Mouse (Mus musculus) megakaryocyte, embryonic 14.5 days (primary cell): ENCODE results near the gene Robo3. TPM values are rescaled to one million over a fixed set of nuclear protein-coding genes. Genes with fewer than 3 reads are reported as not detected.

Source experiments
- H3K27me3 ChIP-seq: replicated peaks from 2 replicates; pipeline ENCODE3; 2012; ENCODE audit warnings: inconsistent platforms
- H3K36me3 ChIP-seq: replicated peaks from 2 replicates; pipeline ENCODE3; 2012; ENCODE audit warnings: low read length, inconsistent platforms, mixed read lengths
- H3K4me1 ChIP-seq: 2 replicates; pipeline ENCODE4 v1.6.1; 2012; ENCODE audit warnings: inconsistent platforms
- H3K4me3 ChIP-seq: replicated peaks from 2 replicates; pipeline ENCODE3; 2012; ENCODE audit warnings: moderate library complexity, mild to moderate bottlenecking, inconsistent platforms
- H3K9me3 ChIP-seq: 2 replicates; pipeline ENCODE4 v1.6.1; 2012; ENCODE audit warnings: inconsistent platforms
- FLI1 ChIP-seq: IDR thresholded peaks from 2 replicates; pipeline ENCODE4 v1.6.1; 2012; ENCODE audit warnings: low read length, inconsistent platforms, mixed read lengths
- GATA1 ChIP-seq: IDR thresholded peaks from 3 replicates; pipeline ENCODE4 v1.6.1; 2012; ENCODE audit warnings: mixed read lengths, low read length, inconsistent platforms, borderline replicate concordance
- polyA plus RNA-seq: library from polyadenylated mRNA; stranded (reverse); fragments of >175 nt; gene quantifications from 2 replicates; pipeline ENCODE4 v1.2.3, GENCODE M21; 2012; ENCODE audit warnings: low replicate concordance; ENCODE audit not compliant: insufficient read depth

Gene Robo3
- polyA plus RNA-seq, 1 experiment: 433 TPM

GRCm38 (mm10) chr9:37375718-37376117, 57.3 kb downstream of the Robo3 start:
- Histone ChIP-seq H3K36me3 (no peaks in the 10 kb centered on the region), H3K27me3 (peaks cover 11% of the 10 kb centered on the region), H3K9me3 (no peaks in the 10 kb centered on the region), H3K4me3 (no peak overlapping the region), H3K4me1 (peaks cover 3% of the 10 kb centered on the region; the same call in 1 of the 2 replicates)
- no peak for TF ChIP-seq GATA1
- no peak for TF ChIP-seq FLI1

GRCm38 (mm10) chr9:37371232-37371801, 61.7 kb downstream of the Robo3 start:
- Histone ChIP-seq H3K4me3 (no peak overlapping the region), H3K4me1 (peaks cover 3% of the 10 kb centered on the region; the same call in 1 of the 2 replicates), H3K9me3 (no peaks in the 10 kb centered on the region), H3K36me3 (no peaks in the 10 kb centered on the region), H3K27me3 (peaks cover 11% of the 10 kb centered on the region)
- no peak for TF ChIP-seq FLI1
- no peak for TF ChIP-seq GATA1

GRCm38 (mm10) chr9:37368860-37369259, 64.2 kb downstream of the Robo3 start:
- Histone ChIP-seq H3K36me3 (no peaks in the 10 kb centered on the region), H3K4me1 (peaks cover 5% of the 10 kb centered on the region), H3K9me3 (no peaks in the 10 kb centered on the region), H3K27me3 (peaks cover 11% of the 10 kb centered on the region), H3K4me3 (no peak overlapping the region)
- no peak for TF ChIP-seq GATA1
- no peak for TF ChIP-seq FLI1

- no peaks in the 10 kb centered on the region for H3K9me3 ChIP-seq
- no peak for TF ChIP-seq GATA1
- TF ChIP-seq FLI1: no peak
- H3K27me3 ChIP-seq: peaks cover 11% of the 10 kb centered on the region
- H3K36me3 ChIP-seq: no peaks in the 10 kb centered on the region
- no peak overlapping the region for H3K4me3 ChIP-seq
- H3K4me1 ChIP-seq: peaks cover 10% of the 10 kb centered on the region
These were observed 64.8 kb downstream of the Robo3 start for GRCm38 (mm10) chr9:37368081-37368830.

GRCm38 (mm10) chr9:37367301-37368080, 65.6 kb downstream of the Robo3 start, which contains the start of gene Hepacam:
Gene Hepacam, plus strand, starts transcription at chr9:37367351.
- Histone ChIP-seq H3K36me3 (no peaks in the 10 kb centered on the region), H3K27me3 (peaks cover 11% of the 10 kb centered on the region), H3K9me3 (no peaks in the 10 kb centered on the region), H3K4me3 (no peak within 1 kb of the TSS), H3K4me1 (peaks cover 14% of the 10 kb centered on the region)
- TF ChIP-seq GATA1: no peak
- no peak for TF ChIP-seq FLI1

GRCm38 (mm10) chr9:37365706-37366105, 67.3 kb downstream of the Robo3 start:
- H3K36me3 ChIP-seq: no peaks in the 10 kb centered on the region
- no peaks in the 10 kb centered on the region for H3K9me3 ChIP-seq
- peaks cover 11% of the 10 kb centered on the region for H3K27me3 ChIP-seq
- H3K4me3 ChIP-seq: no peak overlapping the region
- H3K4me1 ChIP-seq: peaks cover 21% of the 10 kb centered on the region
- TF ChIP-seq GATA1 (no peak), FLI1 (no peak)

Other genes starting within 250 kb of the Robo3 start
- gene Tmem218, start 225.0 kb downstream of the Robo3 start, polyA plus RNA-seq: 0.45 TPM in 1 of 2 replicates, not detected in the other
- 1.2 TPM in 1 of 2 replicates, not detected in the other for gene Slc37a2, start 177.5 kb downstream of the Robo3 start, polyA plus RNA-seq
- 2.8 TPM in 1 of 2 replicates, not detected in the other for gene Ccdc15, start 84.8 kb downstream of the Robo3 start, polyA plus RNA-seq
- not detected in 2 replicates for gene Hepacam, start 65.9 kb downstream of the Robo3 start, polyA plus RNA-seq
- gene Robo4, start 31.3 kb downstream of the Robo3 start, polyA plus RNA-seq: not detected in 2 replicates
- 1.5 and 3.5 TPM in 2 replicates for gene Msantd2, start 56.1 kb upstream of the Robo3 start, polyA plus RNA-seq
- 10.7 and 14.5 TPM in 2 replicates for gene Esam, start 94.8 kb upstream of the Robo3 start, polyA plus RNA-seq
- not detected in 2 replicates for gene Vsig2, start 106.0 kb upstream of the Robo3 start, polyA plus RNA-seq
- 5,423 and 8,339 TPM in 2 replicates for gene Nrgn, start 119.7 kb upstream of the Robo3 start, polyA plus RNA-seq
- gene Siae, start 122.5 kb upstream of the Robo3 start, polyA plus RNA-seq: 0.40 TPM in 1 of 2 replicates, not detected in the other
- 1.8 TPM in 1 of 2 replicates, not detected in the other for gene Spa17, start 180.5 kb upstream of the Robo3 start, polyA plus RNA-seq
- 34.5 and 61.7 TPM in 2 replicates for gene Tbrg1, start 224.1 kb upstream of the Robo3 start, polyA plus RNA-seq
- gene Panx3, start 236.0 kb upstream of the Robo3 start, polyA plus RNA-seq: not detected in 2 replicates